Comparison of ENCODE assay signal across 8 mouse cellular contexts in genomic region chr7:48137216-48138077, GRCm38 (mm10). TPM values are rescaled to one million over a fixed set of nuclear protein-coding genes. Genes with fewer than 3 reads are reported as not detected.
DNase-seq lines count a peak whose midpoint lies in the region; ATAC-seq lines count a peak whose summit lies in the region.

No protein-coding gene starts in this region.

- peak; percentile 81 for ATAC-seq in inflammation-experienced regulatory T-cells, adult 6 months

- DNase-seq in left cerebral cortex, adult 8-10 months (ENCODE audit: low spot score in 2 of 2): peak; percentile 3 to 5
- DNase-seq in left cerebral cortex, postnatal 14 days (ENCODE audit: low spot score in 2 of 2): no peak
- DNase-seq in adrenal gland, adult 8-10 months: peak; percentile 8
- DNase-seq in fat pad, adult 2 months (ENCODE audit: extremely low read depth, low read depth, low spot score): peak; percentile 11
- peak; percentile 3 to 21 for DNase-seq in lung, postnatal 4 days
- DNase-seq in right cerebral cortex, postnatal 14 days: peak; percentile 25
- DNase-seq in spleen, postnatal 36 days (ENCODE audit: low spot score in 2 of 2): no peak

- intact Hi-C loops in left cerebral cortex, postnatal 14 days (cut with DNase I): no loop called here

RNA-seq across cellular contexts. Expression of gene Mrgprb5, which starts 31.4 kb away (rescaled TPM):
- not detected for total RNA-seq in left cerebral cortex, adult 8-10 months (2022)
- not detected for total RNA-seq in left cerebral cortex, postnatal 14 days (2021)
- total RNA-seq in adrenal gland, adult 8-10 months (2022): not detected
- not detected for polyA plus RNA-seq in inflammation-experienced regulatory T-cells, adult 6 months (2017; shearing (Covaris generic))

Comparison
In these comparisons a context has a peak if more than half of its experiments do, and no peak if none do; other contexts are left out.
1. DNase-seq: peak in left cerebral cortex, adult 8-10 months (2 of 2), adrenal gland, adult 8-10 months (single experiment), fat pad, adult 2 months (single experiment), lung, postnatal 4 days (2 of 2) and right cerebral cortex, postnatal 14 days (single experiment); none in left cerebral cortex, postnatal 14 days (0 of 2) and spleen, postnatal 36 days (0 of 2).